Mouse (Mus musculus): ENCODE measurements around the gene Rhoq.
A peak's percentile ranks its signal among the peaks of the same experiment; 100 is the strongest.

Gene Rhoq

GRCm38 (mm10) chr17:86963586-86963902 lies 662 bp downstream of the Rhoq start:
- peak; percentile 38 for DNase-seq (ENCODE audit: low read depth)

- DNase-seq (ENCODE audit: low read depth) = peak; percentile 24
Observed at GRCm38 (mm10) chr17:86964041-86964440, 1.2 kb downstream of the Rhoq start.

GRCm38 (mm10) chr17:86964502-86964901 lies 1.6 kb downstream of the Rhoq start:
- peak; percentile 10 for DNase-seq (ENCODE audit: low read depth)

GRCm38 (mm10) chr17:86965121-86965520 lies 2.2 kb downstream of the Rhoq start:
- no peak for DNase-seq (ENCODE audit: low read depth)

- DNase-seq (ENCODE audit: low read depth) = no peak
Observed at GRCm38 (mm10) chr17:86966040-86966439, 3.2 kb downstream of the Rhoq start.

- DNase-seq (ENCODE audit: low read depth) = no peak
Observed at GRCm38 (mm10) chr17:86967048-86967447, 4.2 kb downstream of the Rhoq start.

- DNase-seq (ENCODE audit: low read depth) = no peak
Observed at GRCm38 (mm10) chr17:86967536-86968525, 4.9 kb downstream of the Rhoq start.

GRCm38 (mm10) chr17:86968581-86968980 lies 5.7 kb downstream of the Rhoq start:
- DNase-seq (ENCODE audit: low read depth) = no peak

- peak; percentile 45 for DNase-seq (ENCODE audit: low read depth)
Observed at GRCm38 (mm10) chr17:86969582-86969981, 6.7 kb downstream of the Rhoq start.

- DNase-seq (ENCODE audit: low read depth) = no peak
Observed at GRCm38 (mm10) chr17:86970026-86970750, 7.3 kb downstream of the Rhoq start.

GRCm38 (mm10) chr17:86971036-86971435 lies 8.2 kb downstream of the Rhoq start:
- peak; percentile 8 for DNase-seq (ENCODE audit: low read depth)

- no peak for DNase-seq (ENCODE audit: low read depth)
Observed at GRCm38 (mm10) chr17:86971860-86972259, 9.0 kb downstream of the Rhoq start.

GRCm38 (mm10) chr17:86973097-86973496 lies 10.2 kb downstream of the Rhoq start:
- DNase-seq (ENCODE audit: low read depth) = no peak

- peak; percentile 45 for DNase-seq (ENCODE audit: low read depth)
Observed at GRCm38 (mm10) chr17:86976387-86976786, 13.5 kb downstream of the Rhoq start.

- peak; percentile 18 for DNase-seq (ENCODE audit: low read depth)
Observed at GRCm38 (mm10) chr17:86978496-86978895, 15.6 kb downstream of the Rhoq start.

- DNase-seq (ENCODE audit: low read depth) = no peak
Observed at GRCm38 (mm10) chr17:86981205-86981604, 18.3 kb downstream of the Rhoq start.

- no peak for DNase-seq (ENCODE audit: low read depth)
Observed at GRCm38 (mm10) chr17:86981701-86982100, 18.8 kb downstream of the Rhoq start.

- DNase-seq (ENCODE audit: low read depth) = no peak
Observed at GRCm38 (mm10) chr17:86982497-86982896, 19.6 kb downstream of the Rhoq start.

- DNase-seq (ENCODE audit: low read depth) = no peak
Observed at GRCm38 (mm10) chr17:86986449-86987138, 23.7 kb downstream of the Rhoq start.

- DNase-seq (ENCODE audit: low read depth) = no peak
Observed at GRCm38 (mm10) chr17:86988161-86988560, 25.3 kb downstream of the Rhoq start.

- no peak for DNase-seq (ENCODE audit: low read depth)
Observed at GRCm38 (mm10) chr17:86988601-86989184, 25.8 kb downstream of the Rhoq start.

- no peak for DNase-seq (ENCODE audit: low read depth)
Observed at GRCm38 (mm10) chr17:86991306-86991705, 28.4 kb downstream of the Rhoq start.

Data from naive thymus-derived CD4-positive, alpha-beta T cell, adult 2 months (primary cell).